Mouse (Mus musculus) G1E (cell line): ENCODE results near the gene Btd.

Experiments
- CTCF ChIP-seq: IDR thresholded peaks from 2 replicates; pipeline ENCODE4 v1.5.1; 2012; ENCODE audit warnings: low read depth, low read length, inconsistent platforms, mixed read lengths
- GATA1 ChIP-seq: IDR thresholded peaks from 2 replicates; pipeline ENCODE4 v1.6.1; 2012; ENCODE audit warnings: borderline replicate concordance, low read length, inconsistent platforms, mixed read lengths
- TAL1 ChIP-seq: conservative IDR thresholded peaks from 2 replicates; pipeline ENCODE4 v1.6.1; 2012; ENCODE audit warnings: low read depth, low read length, inconsistent platforms, mixed read lengths

DNA sequence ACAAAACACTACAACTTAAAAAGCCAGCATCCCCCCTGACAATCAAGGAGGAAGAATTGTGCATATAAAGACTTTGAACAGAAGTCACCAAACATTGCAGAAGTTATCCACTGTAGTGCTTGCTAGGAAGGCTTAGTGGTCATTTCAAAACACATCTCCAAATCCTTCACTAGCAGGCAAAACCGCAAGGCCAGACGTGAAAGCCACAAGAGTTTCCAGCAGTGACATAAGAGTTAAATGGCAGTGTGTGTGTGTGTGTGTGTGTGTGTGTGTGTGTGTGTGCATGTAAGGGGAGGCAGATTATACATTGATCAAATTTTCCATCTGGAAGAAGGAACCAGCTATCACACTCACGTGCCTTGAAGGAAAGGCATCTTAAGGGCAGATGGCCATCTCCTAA, 22.8 kb upstream of the Btd start:
- no peak for TF ChIP-seq GATA1
- no peak for TF ChIP-seq CTCF
- TF ChIP-seq TAL1, result no peak
